Mouse (Mus musculus): Measurements from ENCODE around the gene Arhgef28. TPM values are rescaled to one million over a fixed set of nuclear protein-coding genes. Genes with fewer than 3 reads are reported as not detected.
"Not testable (repeated sequence)": the region's sequence is repeated elsewhere in the genome, so short reads cannot be mapped to it uniquely, and the experiment has no call there.

Arhgef28 gene
- total RNA-seq, 2 experiments from 2014 or later, result 37.6 to 40.5 TPM

- intact Hi-C loops (cut with DNase I), result no loop called here
Measured at GRCm38 (mm10) chr13:98094332-98094731, 111.9 kb downstream of the Arhgef28 start.

GRCm38 (mm10) chr13:98093483-98093882 lies 112.8 kb downstream of the Arhgef28 start:
- intact Hi-C loops (cut with DNase I), result no loop called here
- DNase-seq (ENCODE audit: low spot score in 2 of 2), result no peak

More at GRCm38 (mm10) chr13:98094332-98094731, 111.9 kb downstream of the Arhgef28 start:
- DNase-seq (ENCODE audit: low spot score in 2 of 2), result no peak

GRCm38 (mm10) chr13:98092354-98093002 lies 113.8 kb downstream of the Arhgef28 start:
- intact Hi-C loops (cut with DNase I), result no loop called here
- no peak for DNase-seq (ENCODE audit: low spot score in 2 of 2)

GRCm38 (mm10) chr13:98079640-98080039 lies 126.6 kb downstream of the Arhgef28 start:
- intact Hi-C loops (cut with DNase I), result no loop called here
- no peak for DNase-seq (ENCODE audit: low spot score in 2 of 2)

GRCm38 (mm10) chr13:98078251-98078650 lies 128.0 kb downstream of the Arhgef28 start:
- no peak for DNase-seq (ENCODE audit: low spot score in 2 of 2)
- intact Hi-C loops (cut with DNase I), result no loop called here

GRCm38 (mm10) chr13:98077216-98077615 lies 129.0 kb downstream of the Arhgef28 start:
- no peak for DNase-seq (ENCODE audit: low spot score in 2 of 2)
- intact Hi-C loops (cut with DNase I), result no loop called here

GRCm38 (mm10) chr13:98074871-98075270 lies 131.4 kb downstream of the Arhgef28 start:
- no peak for DNase-seq (ENCODE audit: low spot score in 2 of 2)
- intact Hi-C loops (cut with DNase I), result no loop called here

- no peak for DNase-seq (ENCODE audit: low spot score in 2 of 2)
- intact Hi-C loops (cut with DNase I), result no loop called here
Measured at GRCm38 (mm10) chr13:98073190-98073589, 133.0 kb downstream of the Arhgef28 start.

- intact Hi-C loops (cut with DNase I), result no loop called here
- DNase-seq (ENCODE audit: low spot score in 2 of 2), result no peak
Measured at GRCm38 (mm10) chr13:98070458-98070857, 135.8 kb downstream of the Arhgef28 start.

GRCm38 (mm10) chr13:98069646-98070045 lies 136.6 kb downstream of the Arhgef28 start:
- intact Hi-C loops (cut with DNase I), result no loop called here
- no peak for DNase-seq (ENCODE audit: low spot score in 2 of 2)

- intact Hi-C loops (cut with DNase I), result no loop called here
Measured at GRCm38 (mm10) chr13:98062843-98063242, 143.4 kb downstream of the Arhgef28 start.

GRCm38 (mm10) chr13:98060121-98060520 lies 146.1 kb downstream of the Arhgef28 start:
- DNase-seq (ENCODE audit: low spot score in 2 of 2); intact Hi-C loops (cut with DNase I): not testable (repeated sequence)

More at GRCm38 (mm10) chr13:98062843-98063242, 143.4 kb downstream of the Arhgef28 start:
- no peak for DNase-seq (ENCODE audit: low spot score in 2 of 2)

- intact Hi-C loops (cut with DNase I), result no loop called here
- no peak for DNase-seq (ENCODE audit: low spot score in 2 of 2)
Measured at GRCm38 (mm10) chr13:98055194-98055593, 151.0 kb downstream of the Arhgef28 start.

- DNase-seq (ENCODE audit: low spot score in 2 of 2), result peak in 1 of 2 experiments; percentile 30
- intact Hi-C loops (cut with DNase I), result no loop called here
Measured at GRCm38 (mm10) chr13:98040628-98041150, 165.6 kb downstream of the Arhgef28 start.

GRCm38 (mm10) chr13:98038731-98039130 lies 167.5 kb downstream of the Arhgef28 start:
- no peak for DNase-seq (ENCODE audit: low spot score in 2 of 2)
- intact Hi-C loops (cut with DNase I), result no loop called here

- intact Hi-C loops (cut with DNase I), result no loop called here
Measured at GRCm38 (mm10) chr13:98037693-98038092, 168.5 kb downstream of the Arhgef28 start.

GRCm38 (mm10) chr13:98031642-98031960 lies 174.6 kb downstream of the Arhgef28 start:
- intact Hi-C loops (cut with DNase I), result loop anchor here (1.0 to 5.0 kb wide), 3 partner anchors 176 to 209 kb away; partner anchors contain the start of gene Arhgef28
- DNase-seq (ENCODE audit: low spot score in 2 of 2), result no peak

More at GRCm38 (mm10) chr13:98037693-98038092, 168.5 kb downstream of the Arhgef28 start:
- peak in 1 of 2 experiments; percentile 64 for DNase-seq (ENCODE audit: low spot score in 2 of 2)

GRCm38 (mm10) chr13:98030959-98031641 lies 175.1 kb downstream of the Arhgef28 start:
- DNase-seq (ENCODE audit: low spot score in 2 of 2), result peak; percentile 94
- intact Hi-C loops (cut with DNase I), result loop anchor here (1.0 to 5.0 kb wide), 3 partner anchors 176 to 209 kb away; partner anchors contain the start of gene Arhgef28

- DNase-seq (ENCODE audit: low spot score in 2 of 2), result no peak
- intact Hi-C loops (cut with DNase I), result loop anchor here (5.0 kb wide), 2 partner anchors 177 to 192 kb away; partner anchors contain the start of gene Arhgef28
Measured at GRCm38 (mm10) chr13:98030041-98030440, 176.2 kb downstream of the Arhgef28 start.

- DNase-seq (ENCODE audit: low spot score in 2 of 2), result no peak
- intact Hi-C loops (cut with DNase I), result loop anchor here (10.0 kb wide), 1 partner anchor 794 kb away; no protein-coding TSS in a partner anchor
Measured at GRCm38 (mm10) chr13:98028711-98029250, 177.5 kb downstream of the Arhgef28 start.
